Mouse (Mus musculus) MEL (cell line): ENCODE data around the gene Tmem98.

Experiments used
- BHLHE40 ChIP-seq: IDR thresholded peaks from 2 replicates; pipeline ENCODE4 v1.6.1; 2012; ENCODE audit warnings: low read depth, mild to moderate bottlenecking, inconsistent platforms, low read length, improper control_type of control experiment, borderline replicate concordance
- CTCF ChIP-seq, 3 experiments: IDR thresholded peaks in 2 of 3; conservative IDR thresholded peaks in 1 of 3; 2 replicates each; pipeline ENCODE4 v1.5.1; 2011 to 2012; ENCODE audit warnings: low read length in 3 of 3, low read depth in 2 of 3, mild to moderate bottlenecking in 2 of 3, improper control_type of control experiment in 1 of 3, inconsistent platforms in 1 of 3, mixed read lengths in 1 of 3, moderate library complexity in 1 of 3; ENCODE audit not compliant: control insufficient read depth in 1 of 3, insufficient read depth in 1 of 3, poor library complexity in 1 of 3, severe bottlenecking in 1 of 3
- EP300 ChIP-seq, 2 experiments: IDR thresholded peaks; 2 replicates each; pipeline ENCODE4 v1.6.1; 2011; ENCODE audit warnings: improper control_type of control experiment in 2 of 2, low read length in 2 of 2, low read depth in 1 of 2, mild to moderate bottlenecking in 1 of 2
- ETS1 ChIP-seq: IDR thresholded peaks from 2 replicates; pipeline ENCODE4 v1.6.1; 2012; ENCODE audit warnings: low read depth, mild to moderate bottlenecking, inconsistent platforms, low read length, improper control_type of control experiment, moderate library complexity
- GATA1 ChIP-seq: IDR thresholded peaks from 2 replicates; pipeline ENCODE4 v1.6.1; 2011; ENCODE audit warnings: low read depth, low read length, improper control_type of control experiment
- POLR2A ChIP-seq, 2 experiments: IDR thresholded peaks; 2 replicates each; pipeline ENCODE4 v1.6.1; 2011 to 2012; ENCODE audit warnings: low read length in 2 of 2, mild to moderate bottlenecking in 2 of 2, control low read depth in 1 of 2, improper control_type of control experiment in 1 of 2, low read depth in 1 of 2, moderate library complexity in 1 of 2; ENCODE audit not compliant: control insufficient read depth in 1 of 2, insufficient read depth in 1 of 2, poor library complexity in 1 of 2
- RCOR1 ChIP-seq: IDR thresholded peaks from 2 replicates; pipeline ENCODE4 v1.6.1; 2012; ENCODE audit warnings: low read depth, mild to moderate bottlenecking, inconsistent platforms, low read length, improper control_type of control experiment
- UBTF ChIP-seq: IDR thresholded peaks from 2 replicates; pipeline ENCODE4 v1.6.1; 2012; ENCODE audit warnings: low read depth, mild to moderate bottlenecking, inconsistent platforms, low read length, improper control_type of control experiment, moderate library complexity, borderline replicate concordance; ENCODE audit not compliant: insufficient read depth
- ZKSCAN1 ChIP-seq: IDR thresholded peaks from 2 replicates; pipeline ENCODE4 v1.6.1; 2012; ENCODE audit warnings: low read depth, mild to moderate bottlenecking, inconsistent platforms, low read length, improper control_type of control experiment, moderate library complexity
- ZMIZ1 ChIP-seq: IDR thresholded peaks from 2 replicates; pipeline ENCODE4 v1.6.1; 2012; ENCODE audit warnings: low read depth, mild to moderate bottlenecking, inconsistent platforms, low read length, improper control_type of control experiment, moderate library complexity

DNA sequence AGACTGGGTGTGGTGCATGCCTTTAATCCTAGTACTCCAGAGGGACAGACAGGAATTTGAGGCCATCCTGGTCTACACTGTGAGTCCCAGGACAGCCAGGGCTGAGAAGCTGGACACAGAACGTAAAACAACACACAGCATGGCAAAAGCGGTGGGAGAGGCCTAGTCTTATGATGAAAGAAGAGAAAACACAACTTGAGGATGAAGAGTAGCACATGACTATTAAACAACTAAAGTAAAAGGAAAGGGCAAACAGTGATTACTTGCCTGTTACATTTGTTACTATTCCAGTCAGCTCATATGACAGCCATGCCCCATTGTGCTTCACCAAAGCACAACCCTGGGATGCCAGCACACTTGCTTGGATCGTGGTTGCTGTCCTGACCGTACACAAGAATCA, 43.9 kb upstream of the Tmem98 start:
- TF ChIP-seq POLR2A (IDR thresholded peaks at IDR 0.05; ENCODE audit: control insufficient read depth in 1 of 2, insufficient read depth in 1 of 2, low read depth in 1 of 2, low read length in 2 of 2, poor library complexity in 1 of 2) (no peak), CTCF (IDR thresholded peaks at IDR 0.05 in 2 of 3, conservative IDR thresholded peaks at IDR 0.05 in 1 of 3; ENCODE audit: control insufficient read depth in 1 of 3, insufficient read depth in 1 of 3, low read depth in 2 of 3, low read length in 3 of 3, poor library complexity in 1 of 3, severe bottlenecking in 1 of 3) (no peak), BHLHE40 (no peak), ZKSCAN1 (0 out of 2 replicates have a peak, but pooled peaks have one; percentile 10), GATA1 (no peak), EP300 (IDR thresholded peaks at IDR 0.05; ENCODE audit: low read depth in 1 of 2, low read length in 2 of 2) (peak in 1 of 2 experiments; percentile 46; a peak in 2 of 4 replicates), RCOR1 (0 out of 2 replicates have a peak, but pooled peaks have one; percentile 20), ETS1 (0 out of 2 replicates have a peak, but pooled peaks have one; percentile 9), ZMIZ1 (no peak), UBTF (no peak)
